Mouse (Mus musculus) liver, embryonic 15.5 days (tissue): Measurements from ENCODE around the gene Rreb1. TPM values are rescaled to one million over a fixed set of nuclear protein-coding genes. Genes with fewer than 3 reads are reported as not detected.

Experiments used
- ATAC-seq: fragments of 200-750 bp; cut with Nextera tagmentation; 2 replicates; pipeline ENCODE4 v1.8.0; 2017; ENCODE audit warnings: moderate number of reproducible peaks, mild to moderate bottlenecking, moderate library complexity; ENCODE audit not compliant: insufficient read depth
- H3K27ac ChIP-seq: fragments of 300-500 bp; sonication (generic); replicated peaks from 2 replicates; pipeline ENCODE4 v1.5.1; 2015; ENCODE audit warnings: mild to moderate bottlenecking, inconsistent platforms
- H3K27me3 ChIP-seq: fragments of 300-500 bp; sonication (generic); 2 replicates; pipeline ENCODE4 v1.6.1; 2015; ENCODE audit warnings: mild to moderate bottlenecking, inconsistent platforms
- H3K36me3 ChIP-seq: fragments of 300-500 bp; sonication (generic); replicated peaks from 2 replicates; pipeline ENCODE4 v1.6.1; 2015; ENCODE audit warnings: moderate library complexity, mild to moderate bottlenecking, inconsistent platforms
- H3K4me1 ChIP-seq: fragments of 300-500 bp; sonication (generic); replicated peaks from 2 replicates; pipeline ENCODE4 v1.6.1; 2015; ENCODE audit warnings: inconsistent platforms
- H3K4me2 ChIP-seq: fragments of 300-500 bp; sonication (generic); 2 replicates; pipeline ENCODE4 v1.6.1; 2015; ENCODE audit warnings: moderate library complexity, mild to moderate bottlenecking, inconsistent platforms
- H3K4me3 ChIP-seq: fragments of 300-500 bp; sonication (generic); replicated peaks from 2 replicates; pipeline ENCODE4 v1.5.1; 2015; ENCODE audit warnings: mild to moderate bottlenecking, inconsistent platforms
- H3K9ac ChIP-seq: fragments of 300-500 bp; sonication (generic); 2 replicates; pipeline ENCODE4 v1.6.1; 2015; ENCODE audit warnings: moderate library complexity, mild to moderate bottlenecking, inconsistent platforms
- H3K9me3 ChIP-seq: fragments of 300-500 bp; sonication (generic); replicated peaks from 2 replicates; pipeline ENCODE4 v1.6.1; 2016; ENCODE audit warnings: inconsistent platforms
- WGBS: fragments of 180-500 bp; shearing (Covaris S2); methylation state at CpG from one replicate; pipeline ENCODE4 v1.1.7; 2015; ENCODE audit warnings: mixed read lengths; ENCODE audit not compliant: insufficient replicate concordance; 5-methylcytosine and 5-hydroxymethylcytosine counted together
- polyA plus RNA-seq: library from polyadenylated mRNA; unstranded; fragments of >200 nt; fragmentation: Nextera tagmentation; extraction: Ambion mirVana; gene quantifications from 2 replicates; pipeline ENCODE4 v1.2.1, GENCODE M21; 2015

The Rreb1 gene
- polyA plus RNA-seq, 1 experiment from 2014 or later, result 5.4 TPM

GRCm38 (mm10) chr13:37964128-37965087 is 186.2 kb downstream of the Rreb1 start:
- 43% methylated on average over 20 of the region's 20 CpGs for WGBS
- Histone ChIP-seq H3K4me1 (peaks cover 63% of the 10 kb centered on the region), H3K9me3 (no peaks in the 10 kb centered on the region), H3K27me3 (no peaks in the 10 kb centered on the region), H3K36me3 (no peaks in the 10 kb centered on the region), H3K4me2 (peak overlapping the region; percentile 79), H3K4me3 (peak overlapping the region; percentile 59), H3K9ac (peak overlapping the region; percentile 47; the same call in 1 of the 2 replicates), H3K27ac (peak overlapping the region; percentile 83)
- peak; percentile 28; the same call in 1 of the 2 replicates for ATAC-seq

GRCm38 (mm10) chr13:37965126-37965914 is 187.1 kb downstream of the Rreb1 start:
- H3K9ac ChIP-seq, result peak overlapping the region; percentile 47; the same call in 1 of the 2 replicates
- H3K4me1 ChIP-seq, result peaks cover 56% of the 10 kb centered on the region
- H3K27ac ChIP-seq, result peak overlapping the region; percentile 83
- H3K27me3 ChIP-seq, result no peaks in the 10 kb centered on the region
- peak; percentile 94 for ATAC-seq
- H3K4me3 ChIP-seq, result peak overlapping the region; percentile 59
- no peaks in the 10 kb centered on the region for H3K36me3 ChIP-seq
- no peaks in the 10 kb centered on the region for H3K9me3 ChIP-seq
- WGBS, result 24% methylated on average over 17 of the region's 17 CpGs
- H3K4me2 ChIP-seq, result peak overlapping the region; percentile 79

GRCm38 (mm10) chr13:37966256-37967051 is 188.3 kb downstream of the Rreb1 start:
- no peak overlapping the region for H3K9ac ChIP-seq
- H3K4me2 ChIP-seq, result peak overlapping the region; percentile 79
- no peaks in the 10 kb centered on the region for H3K27me3 ChIP-seq
- ATAC-seq, result no peak
- 73% methylated on average over 15 of the region's 15 CpGs for WGBS
- H3K36me3 ChIP-seq, result no peaks in the 10 kb centered on the region
- no peaks in the 10 kb centered on the region for H3K9me3 ChIP-seq
- peaks cover 53% of the 10 kb centered on the region for H3K4me1 ChIP-seq
- no peak overlapping the region for H3K4me3 ChIP-seq
- H3K27ac ChIP-seq, result peak overlapping the region; percentile 83

DNA sequence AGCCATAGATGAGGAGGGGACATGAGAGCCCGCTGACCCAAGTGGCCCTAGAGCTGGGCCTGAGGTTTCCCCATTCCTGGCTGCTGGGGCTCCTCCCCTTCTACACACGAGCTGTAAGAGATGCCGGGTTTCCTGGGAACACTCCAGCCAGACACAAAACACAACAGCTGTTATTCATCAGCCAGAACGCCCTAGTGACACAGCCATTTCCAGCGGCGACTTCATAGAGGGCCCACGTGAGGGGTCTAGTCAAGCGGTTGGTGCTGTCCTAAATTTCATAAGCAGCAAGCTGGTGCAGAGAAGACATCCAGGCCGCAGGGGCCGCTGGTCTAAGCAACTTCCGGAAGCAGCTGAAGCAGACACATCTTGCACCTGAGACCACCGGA is 188.8 kb downstream of the Rreb1 start:
- no peak for ATAC-seq
- Histone ChIP-seq H3K4me2 (no peak overlapping the region), H3K4me1 (peaks cover 57% of the 10 kb centered on the region), H3K9ac (no peak overlapping the region), H3K9me3 (no peaks in the 10 kb centered on the region), H3K36me3 (no peaks in the 10 kb centered on the region), H3K27me3 (no peaks in the 10 kb centered on the region), H3K4me3 (no peak overlapping the region), H3K27ac (no peak overlapping the region)
- 70% methylated on average over 12 of the region's 12 CpGs for WGBS

GRCm38 (mm10) chr13:37967565-37967964 is 189.4 kb downstream of the Rreb1 start:
- Histone ChIP-seq H3K36me3 (no peaks in the 10 kb centered on the region; the same call in 1 of the 2 replicates), H3K27me3 (no peaks in the 10 kb centered on the region), H3K9me3 (no peaks in the 10 kb centered on the region), H3K4me1 (peaks cover 53% of the 10 kb centered on the region), H3K27ac (no peak overlapping the region), H3K9ac (no peak overlapping the region), H3K4me2 (no peak overlapping the region), H3K4me3 (no peak overlapping the region)
- WGBS, result 70% methylated on average over 10 of the region's 10 CpGs
- ATAC-seq, result no peak

DNA sequence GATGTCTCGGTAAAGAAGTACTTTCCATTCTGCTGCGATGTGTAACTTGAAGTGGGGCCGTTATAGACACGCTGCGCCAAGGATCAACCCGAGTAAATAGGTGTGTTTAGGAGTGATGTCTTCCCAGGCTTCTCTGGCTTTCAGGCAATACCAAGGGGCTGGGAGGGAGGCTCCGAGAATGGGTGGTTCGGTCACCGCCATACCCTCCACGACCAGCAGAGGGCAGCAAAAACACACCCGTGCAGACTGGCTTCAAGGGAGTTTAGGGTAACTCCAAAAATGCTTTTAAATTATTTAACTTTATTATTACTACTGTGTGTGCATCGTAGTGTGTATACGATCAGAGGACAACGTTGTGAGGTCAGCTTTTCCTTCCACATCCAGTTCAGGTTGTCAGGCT is 191.1 kb downstream of the Rreb1 start:
- 10% methylated on average over 14 of the region's 14 CpGs for WGBS
- Histone ChIP-seq H3K27ac (no peak overlapping the region), H3K9me3 (no peaks in the 10 kb centered on the region), H3K9ac (no peak overlapping the region), H3K4me3 (no peak overlapping the region), H3K4me1 (peaks cover 45% of the 10 kb centered on the region), H3K27me3 (no peaks in the 10 kb centered on the region), H3K36me3 (no peaks in the 10 kb centered on the region; the same call in 1 of the 2 replicates), H3K4me2 (no peak overlapping the region)
- no peak for ATAC-seq

DNA sequence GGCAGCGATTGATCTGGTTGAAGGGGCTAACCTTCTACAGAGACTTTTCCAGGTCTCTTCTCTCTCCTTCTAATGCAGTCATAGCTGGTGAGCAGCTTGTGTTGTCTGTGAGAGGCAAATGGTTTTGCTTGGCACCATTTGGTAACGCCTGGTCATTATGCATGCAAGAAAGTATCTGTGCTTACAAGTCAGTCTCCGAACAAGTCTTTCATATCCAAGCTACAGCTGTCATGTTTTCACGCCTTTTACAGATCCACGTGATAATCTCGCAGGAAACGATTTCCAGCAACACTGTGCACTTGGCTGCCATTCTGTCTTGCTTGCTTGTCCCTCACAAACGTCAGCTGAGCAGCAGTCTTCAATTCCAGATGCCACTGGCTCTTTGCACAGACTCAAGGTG is 191.8 kb downstream of the Rreb1 start:
- Histone ChIP-seq H3K4me2 (no peak overlapping the region), H3K4me3 (no peak overlapping the region), H3K9me3 (no peaks in the 10 kb centered on the region), H3K36me3 (no peaks in the 10 kb centered on the region; the same call in 1 of the 2 replicates), H3K9ac (no peak overlapping the region), H3K4me1 (peaks cover 42% of the 10 kb centered on the region), H3K27ac (no peak overlapping the region), H3K27me3 (no peaks in the 10 kb centered on the region)
- no peak for ATAC-seq
- 60% methylated on average over 8 of the region's 8 CpGs for WGBS

GRCm38 (mm10) chr13:37970887-37971530 is 192.8 kb downstream of the Rreb1 start:
- Histone ChIP-seq H3K4me2 (no peak overlapping the region), H3K27ac (no peak overlapping the region), H3K4me1 (peaks cover 32% of the 10 kb centered on the region), H3K9me3 (no peaks in the 10 kb centered on the region), H3K27me3 (no peaks in the 10 kb centered on the region), H3K36me3 (peaks cover 9% of the 10 kb centered on the region), H3K4me3 (no peak overlapping the region), H3K9ac (no peak overlapping the region)
- 69% methylated on average over 11 of the region's 11 CpGs for WGBS
- ATAC-seq, result no peak

DNA sequence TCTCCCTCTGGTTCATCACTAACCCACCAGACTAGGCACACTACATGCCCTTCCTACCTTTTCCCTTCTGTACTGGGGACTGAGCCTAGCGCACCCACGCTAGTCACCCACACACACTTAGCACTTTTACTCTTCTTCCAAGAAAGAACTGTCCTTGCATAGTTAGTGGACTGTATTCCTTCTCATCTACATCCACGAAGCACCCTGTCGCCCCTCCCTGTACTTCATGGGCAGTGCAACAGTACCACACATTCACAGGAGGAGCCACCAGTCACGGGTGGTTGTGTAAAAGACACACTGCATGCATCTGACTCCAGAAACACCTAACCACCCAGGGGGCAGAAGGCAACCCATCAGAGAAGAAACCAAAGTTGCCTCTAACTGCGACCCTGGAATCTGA is 195.8 kb downstream of the Rreb1 start:
- peaks cover 37% of the 10 kb centered on the region for H3K36me3 ChIP-seq
- H3K4me2 ChIP-seq, result no peak overlapping the region
- ATAC-seq, result no peak
- peaks cover 17% of the 10 kb centered on the region for H3K4me1 ChIP-seq
- H3K9me3 ChIP-seq, result no peaks in the 10 kb centered on the region
- H3K4me3 ChIP-seq, result no peak overlapping the region
- no peak overlapping the region for H3K9ac ChIP-seq
- H3K27ac ChIP-seq, result 0 out of 2 replicates have a peak overlapping the region, but pooled peaks have one; percentile 29
- 80% methylated on average over 6 of the region's 6 CpGs for WGBS
- no peaks in the 10 kb centered on the region for H3K27me3 ChIP-seq

GRCm38 (mm10) chr13:37974731-37975130 is 196.5 kb downstream of the Rreb1 start:
- Histone ChIP-seq H3K4me1 (0 out of 2 replicates have a peak, but pooled peaks cover 14% of the 10 kb centered on the region), H3K36me3 (peaks cover 44% of the 10 kb centered on the region), H3K27ac (no peak overlapping the region; the same call in 1 of the 2 replicates), H3K4me2 (no peak overlapping the region), H3K9me3 (no peaks in the 10 kb centered on the region), H3K4me3 (no peak overlapping the region), H3K27me3 (no peaks in the 10 kb centered on the region), H3K9ac (no peak overlapping the region)
- WGBS, result 82% methylated on average over 5 of the region's 5 CpGs
- no peak for ATAC-seq
